Mouse (Mus musculus): ENCODE results near the gene Adk. TPM values are rescaled to one million over a fixed set of nuclear protein-coding genes. Genes with fewer than 3 reads are reported as not detected.

Gene Adk
- polyA plus RNA-seq, 1 experiment, result 22.4 TPM

GRCm38 (mm10) chr14:21359207-21359895 lies 307.0 kb downstream of the Adk start:
- H3K36me3 ChIP-seq (ENCODE audit: control insufficient read depth, insufficient read depth, low read length), result no peaks in the 10 kb centered on the region
- H3K4me3 ChIP-seq (ENCODE audit: control insufficient read depth, low read depth, low read length), result no peak overlapping the region
- TF ChIP-seq POLR2A (IDR thresholded peaks at IDR 0.05; ENCODE audit: control insufficient read depth, low read depth, low read length), result no peak
- TF ChIP-seq CTCF (IDR thresholded peaks at IDR 0.05; ENCODE audit: control insufficient read depth, insufficient read depth, insufficient replicate concordance, low read depth, low read length), result no peak
- H3K4me1 ChIP-seq (ENCODE audit: control insufficient read depth, insufficient read depth, low read length), result no peaks in the 10 kb centered on the region
- H3K27me3 ChIP-seq (ENCODE audit: control insufficient read depth, insufficient read depth, low read length), result no peaks in the 10 kb centered on the region
- no peak overlapping the region for H3K27ac ChIP-seq (ENCODE audit: control insufficient read depth, insufficient read depth, low read depth, low read length)

DNA sequence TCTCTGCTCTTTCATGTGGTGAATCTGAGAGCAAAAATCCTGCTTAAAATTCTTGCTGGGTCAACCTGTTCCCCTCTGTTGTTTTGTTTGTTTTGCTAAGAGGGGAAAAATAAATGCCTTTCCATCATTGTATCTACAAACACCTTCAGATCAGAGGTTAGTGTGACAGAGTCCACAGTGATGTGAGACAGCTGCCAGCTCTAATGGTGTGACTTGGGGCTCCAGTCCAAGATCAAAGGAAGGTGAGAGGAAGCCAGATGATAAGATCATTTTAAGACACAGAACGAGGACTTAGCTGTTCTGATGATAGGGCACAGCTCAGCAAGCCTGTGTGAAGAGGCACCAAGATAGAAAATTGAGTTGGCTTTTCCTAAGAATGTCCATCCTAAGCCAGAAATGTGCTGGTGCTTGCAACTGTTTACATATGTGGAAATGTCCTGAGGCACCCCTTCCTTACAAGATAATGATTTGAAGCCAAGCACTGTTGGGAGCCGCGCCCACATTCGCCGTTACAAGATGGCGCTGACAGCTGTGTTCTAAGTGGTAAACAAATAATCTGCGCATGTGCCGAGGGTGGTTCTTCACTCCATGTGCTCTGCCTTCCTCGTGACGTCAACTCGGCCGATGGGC lies 307.6 kb downstream of the Adk start:
- no peak overlapping the region for H3K27ac ChIP-seq (ENCODE audit: control insufficient read depth, insufficient read depth, low read depth, low read length)
- H3K27me3 ChIP-seq (ENCODE audit: control insufficient read depth, insufficient read depth, low read length), result no peaks in the 10 kb centered on the region
- H3K36me3 ChIP-seq (ENCODE audit: control insufficient read depth, insufficient read depth, low read length), result no peaks in the 10 kb centered on the region
- TF ChIP-seq POLR2A (IDR thresholded peaks at IDR 0.05; ENCODE audit: control insufficient read depth, low read depth, low read length), result no peak
- no peak for TF ChIP-seq CTCF (IDR thresholded peaks at IDR 0.05; ENCODE audit: control insufficient read depth, insufficient read depth, insufficient replicate concordance, low read depth, low read length)
- H3K4me3 ChIP-seq (ENCODE audit: control insufficient read depth, low read depth, low read length), result no peak overlapping the region
- no peaks in the 10 kb centered on the region for H3K4me1 ChIP-seq (ENCODE audit: control insufficient read depth, insufficient read depth, low read length)

GRCm38 (mm10) chr14:21367095-21367494 lies 314.7 kb downstream of the Adk start:
- Histone ChIP-seq H3K4me3 (ENCODE audit: control insufficient read depth, low read depth, low read length) (no peak overlapping the region), H3K4me1 (ENCODE audit: control insufficient read depth, insufficient read depth, low read length) (peaks cover 2% of the 10 kb centered on the region; the same call in 1 of the 2 replicates), H3K36me3 (ENCODE audit: control insufficient read depth, insufficient read depth, low read length) (no peaks in the 10 kb centered on the region), H3K27ac (ENCODE audit: control insufficient read depth, insufficient read depth, low read depth, low read length) (no peak overlapping the region), H3K27me3 (ENCODE audit: control insufficient read depth, insufficient read depth, low read length) (no peaks in the 10 kb centered on the region)
- TF ChIP-seq CTCF (IDR thresholded peaks at IDR 0.05; ENCODE audit: control insufficient read depth, insufficient read depth, insufficient replicate concordance, low read depth, low read length) (no peak), POLR2A (IDR thresholded peaks at IDR 0.05; ENCODE audit: control insufficient read depth, low read depth, low read length) (no peak)

DNA sequence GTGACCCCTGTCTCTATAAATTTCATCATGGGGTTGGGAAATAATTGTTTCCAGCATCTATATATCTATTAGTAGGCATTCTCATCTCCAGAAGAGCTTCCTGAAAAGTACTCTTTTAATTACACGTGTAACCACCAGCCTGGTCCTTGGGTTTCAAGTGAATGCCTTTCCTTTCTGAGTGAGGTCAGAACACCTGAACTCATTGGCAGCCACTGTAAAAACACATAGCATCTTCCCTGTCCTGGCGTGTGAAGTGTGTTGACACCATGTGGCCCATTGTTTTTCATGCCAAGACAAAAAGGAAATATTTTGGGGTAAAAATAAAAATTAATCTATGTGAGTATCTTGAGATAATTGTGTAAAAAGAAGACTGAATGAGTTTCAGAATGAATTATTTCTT lies 316.2 kb downstream of the Adk start:
- Histone ChIP-seq H3K4me1 (ENCODE audit: control insufficient read depth, insufficient read depth, low read length) (peaks cover 2% of the 10 kb centered on the region; the same call in 1 of the 2 replicates), H3K27me3 (ENCODE audit: control insufficient read depth, insufficient read depth, low read length) (no peaks in the 10 kb centered on the region), H3K36me3 (ENCODE audit: control insufficient read depth, insufficient read depth, low read length) (no peaks in the 10 kb centered on the region), H3K4me3 (ENCODE audit: control insufficient read depth, low read depth, low read length) (no peak overlapping the region), H3K27ac (ENCODE audit: control insufficient read depth, insufficient read depth, low read depth, low read length) (no peak overlapping the region)
- no peak for TF ChIP-seq CTCF (IDR thresholded peaks at IDR 0.05; ENCODE audit: control insufficient read depth, insufficient read depth, insufficient replicate concordance, low read depth, low read length)
- TF ChIP-seq POLR2A (IDR thresholded peaks at IDR 0.05; ENCODE audit: control insufficient read depth, low read depth, low read length), result no peak

DNA sequence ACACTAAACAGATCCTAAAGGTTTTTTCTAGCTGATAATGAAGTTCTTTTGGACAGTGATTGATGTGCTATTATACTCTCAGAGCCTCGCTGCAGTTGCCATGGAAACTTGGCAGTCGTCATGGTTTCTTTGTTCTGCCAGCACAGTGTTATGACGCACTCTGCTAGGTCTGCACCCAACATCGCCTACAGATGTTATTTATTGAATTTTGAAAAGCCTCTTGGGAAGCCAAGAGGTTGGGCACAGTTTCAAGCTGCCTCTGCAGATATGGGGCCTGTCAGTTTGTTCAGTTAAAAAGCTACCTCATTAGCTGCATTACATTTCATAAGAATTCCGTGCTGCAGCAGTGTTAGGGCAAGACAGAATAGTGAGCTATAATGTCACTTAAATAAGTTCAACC lies 316.8 kb downstream of the Adk start:
- H3K36me3 ChIP-seq (ENCODE audit: control insufficient read depth, insufficient read depth, low read length), result no peaks in the 10 kb centered on the region
- no peak overlapping the region for H3K27ac ChIP-seq (ENCODE audit: control insufficient read depth, insufficient read depth, low read depth, low read length)
- no peak overlapping the region for H3K4me3 ChIP-seq (ENCODE audit: control insufficient read depth, low read depth, low read length)
- TF ChIP-seq CTCF (IDR thresholded peaks at IDR 0.05; ENCODE audit: control insufficient read depth, insufficient read depth, insufficient replicate concordance, low read depth, low read length), result no peak
- no peak for TF ChIP-seq POLR2A (IDR thresholded peaks at IDR 0.05; ENCODE audit: control insufficient read depth, low read depth, low read length)
- no peaks in the 10 kb centered on the region for H3K27me3 ChIP-seq (ENCODE audit: control insufficient read depth, insufficient read depth, low read length)
- peaks cover 2% of the 10 kb centered on the region; the same call in 1 of the 2 replicates for H3K4me1 ChIP-seq (ENCODE audit: control insufficient read depth, insufficient read depth, low read length)

DNA sequence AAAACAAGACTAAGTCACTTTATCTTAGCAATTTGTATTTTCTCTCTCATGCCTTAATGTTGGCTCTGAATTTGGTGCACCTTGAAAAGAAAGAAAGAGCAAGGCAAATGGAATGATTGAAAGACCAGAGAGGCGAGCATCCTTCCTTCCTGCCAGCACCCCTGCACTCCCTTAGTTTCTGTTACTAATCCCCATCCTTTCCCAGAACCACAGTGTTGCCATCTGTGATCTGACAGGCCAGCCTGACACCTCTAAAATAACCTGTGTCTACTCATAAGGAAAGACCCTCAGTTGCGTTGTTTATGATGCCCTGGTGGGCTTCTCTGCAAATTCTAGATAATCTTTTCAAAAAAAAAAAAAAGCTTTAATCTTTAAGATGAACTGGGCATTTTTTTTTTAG lies 319.6 kb downstream of the Adk start:
- H3K27ac ChIP-seq (ENCODE audit: control insufficient read depth, insufficient read depth, low read depth, low read length), result no peak overlapping the region
- TF ChIP-seq POLR2A (IDR thresholded peaks at IDR 0.05; ENCODE audit: control insufficient read depth, low read depth, low read length) (no peak), CTCF (IDR thresholded peaks at IDR 0.05; ENCODE audit: control insufficient read depth, insufficient read depth, insufficient replicate concordance, low read depth, low read length) (no peak)

DNA sequence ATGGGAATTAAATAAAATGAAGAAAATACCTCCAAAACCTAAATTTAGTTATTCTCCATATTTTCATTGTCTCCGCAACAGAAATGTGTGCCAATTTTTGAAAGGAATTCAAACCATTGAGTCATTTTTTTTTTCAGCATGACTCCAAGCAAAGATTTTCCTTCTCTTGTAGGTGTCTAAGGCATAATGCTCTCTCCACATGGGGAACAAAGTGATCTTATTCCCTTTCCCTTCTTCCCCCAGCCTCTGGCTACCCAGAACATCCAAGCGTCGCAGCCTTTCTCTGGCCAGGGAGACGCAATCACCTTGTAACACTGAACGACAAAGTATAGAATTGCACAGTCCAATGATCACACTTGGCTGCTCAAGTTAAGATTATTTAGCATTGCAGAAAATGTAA lies 320.3 kb downstream of the Adk start:
- H3K36me3 ChIP-seq (ENCODE audit: control insufficient read depth, insufficient read depth, low read length), result no peaks in the 10 kb centered on the region
- H3K27me3 ChIP-seq (ENCODE audit: control insufficient read depth, insufficient read depth, low read length), result no peaks in the 10 kb centered on the region
- no peak overlapping the region for H3K4me3 ChIP-seq (ENCODE audit: control insufficient read depth, low read depth, low read length)
- peaks cover 2% of the 10 kb centered on the region; the same call in 1 of the 2 replicates for H3K4me1 ChIP-seq (ENCODE audit: control insufficient read depth, insufficient read depth, low read length)
- H3K27ac ChIP-seq (ENCODE audit: control insufficient read depth, insufficient read depth, low read depth, low read length), result no peak overlapping the region
- no peak for TF ChIP-seq POLR2A (IDR thresholded peaks at IDR 0.05; ENCODE audit: control insufficient read depth, low read depth, low read length)

More for the DNA sequence above, 319.6 kb downstream of the Adk start:
- Histone ChIP-seq H3K4me3 (ENCODE audit: control insufficient read depth, low read depth, low read length) (no peak overlapping the region), H3K4me1 (ENCODE audit: control insufficient read depth, insufficient read depth, low read length) (peaks cover 2% of the 10 kb centered on the region; the same call in 1 of the 2 replicates), H3K36me3 (ENCODE audit: control insufficient read depth, insufficient read depth, low read length) (no peaks in the 10 kb centered on the region), H3K27me3 (ENCODE audit: control insufficient read depth, insufficient read depth, low read length) (no peaks in the 10 kb centered on the region)
